Mouse (Mus musculus): Measurements from ENCODE around the gene Bcl2a1b. TPM values are rescaled to one million over a fixed set of nuclear protein-coding genes. Genes with fewer than 3 reads are reported as not detected.
"Not testable (repeated sequence)": the region's sequence is repeated elsewhere in the genome, so short reads cannot be mapped to it uniquely, and the experiment has no call there.

The Bcl2a1b gene
- 2.2 and 2.5 TPM in 2 replicates for polyA plus RNA-seq (2014; fragmentation: Nextera tagmentation; extraction: Ambion mirVana)

DNA sequence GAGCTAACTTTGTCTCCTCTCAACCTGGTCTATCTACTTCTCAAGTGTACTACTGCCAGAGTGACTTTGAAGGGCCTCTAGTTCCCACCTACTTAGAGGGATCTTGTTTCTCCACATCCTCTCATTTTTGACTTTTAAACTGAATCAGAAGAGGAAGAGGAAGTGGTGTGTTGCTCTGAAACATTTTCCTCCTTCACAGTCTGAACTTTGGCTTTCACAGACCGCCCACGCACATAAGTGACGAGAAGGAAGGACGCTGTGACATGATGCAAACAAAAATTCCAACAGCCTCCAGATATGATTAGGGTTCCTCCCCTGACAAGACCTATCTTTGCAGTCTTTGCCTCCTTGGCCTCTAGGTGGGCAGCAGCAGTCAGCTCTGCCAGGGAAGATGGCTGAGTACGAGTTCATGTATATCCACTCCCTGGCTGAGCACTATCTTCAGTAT, at the start of gene Bcl2a1b, which contains the start of gene Gm29094:
Gene Bcl2a1b (plus strand): TSS at position 241 of the 448 bp plus-strand sequence.
Gene Gm29094 (plus strand): TSS at position 411 of the 448 bp plus-strand sequence.
- not testable (repeated sequence) for H3K9me3 ChIP-seq (ENCODE audit: control insufficient read depth, low read length); H3K36me3 ChIP-seq (ENCODE audit: control insufficient read depth, insufficient read depth, low read length); H3K27me3 ChIP-seq (replicated peaks; ENCODE audit: control insufficient read depth, insufficient read depth, low read length); H3K4me3 ChIP-seq (ENCODE audit: low read depth, low read length); H3K9ac ChIP-seq (ENCODE audit: low read depth, low read length); H3K4me2 ChIP-seq (ENCODE audit: low read depth, low read length); DNase-seq (ENCODE audit: low spot score); ATAC-seq (ENCODE audit: low read depth); H3K27ac ChIP-seq (replicated peaks; ENCODE audit: low read depth, low read length); H3K4me1 ChIP-seq (ENCODE audit: control insufficient read depth, insufficient read depth, low read length)
- 92% methylated on average over 5 of the region's 5 CpGs for WGBS

DNA sequence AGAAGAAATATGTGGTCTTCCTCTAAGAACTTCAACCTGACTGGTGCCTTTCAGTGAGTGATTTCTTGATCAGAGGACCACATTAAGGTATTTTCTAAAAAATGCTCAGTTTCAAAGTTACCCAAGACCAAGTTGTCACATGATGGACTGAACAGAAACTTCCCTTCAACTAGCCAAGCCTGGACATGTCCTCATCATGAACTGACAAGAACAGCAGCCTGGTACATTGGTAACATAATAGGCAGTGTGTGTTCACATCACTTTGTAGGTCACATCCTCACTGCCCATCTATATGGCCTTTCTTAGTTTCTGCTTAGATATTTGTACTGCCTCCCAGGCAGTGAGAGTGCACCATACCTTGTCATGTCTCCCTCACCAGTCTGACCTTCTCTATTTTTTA, 26.5 kb upstream of the Bcl2a1b start:
- not testable (repeated sequence) for DNase-seq (ENCODE audit: low spot score); H3K4me1 ChIP-seq (ENCODE audit: control insufficient read depth, insufficient read depth, low read length); ATAC-seq (ENCODE audit: low read depth)

DNA sequence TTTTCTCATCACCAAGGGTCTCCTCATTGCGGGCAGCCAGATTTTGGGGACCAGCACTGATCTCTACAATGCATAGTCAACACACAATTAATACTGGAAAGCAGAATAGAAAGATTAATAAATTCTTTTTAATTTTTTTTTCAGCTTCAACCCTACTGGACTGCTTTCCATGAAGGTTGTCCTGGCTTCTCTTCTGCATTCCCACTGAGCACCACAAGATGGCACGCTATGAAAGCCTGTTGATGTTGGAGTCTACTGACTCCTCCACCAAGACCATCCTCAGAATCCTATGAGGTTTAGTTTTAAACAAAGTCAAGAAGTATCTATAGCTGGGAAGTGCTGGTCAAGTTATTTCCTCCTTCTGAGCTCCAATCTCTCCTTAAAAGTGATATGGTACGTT, 20.2 kb upstream of the Bcl2a1b start:
- not testable (repeated sequence) for H3K27me3 ChIP-seq (replicated peaks; ENCODE audit: control insufficient read depth, insufficient read depth, low read length); H3K4me1 ChIP-seq (ENCODE audit: control insufficient read depth, insufficient read depth, low read length); DNase-seq (ENCODE audit: low spot score); H3K9me3 ChIP-seq (ENCODE audit: control insufficient read depth, low read length); H3K36me3 ChIP-seq (ENCODE audit: control insufficient read depth, insufficient read depth, low read length); H3K9ac ChIP-seq (ENCODE audit: low read depth, low read length); H3K4me3 ChIP-seq (ENCODE audit: low read depth, low read length); H3K4me2 ChIP-seq (ENCODE audit: low read depth, low read length); ATAC-seq (ENCODE audit: low read depth); H3K27ac ChIP-seq (replicated peaks; ENCODE audit: low read depth, low read length)
- WGBS: 41% methylated on average over 2 of the region's 3 CpGs

More for the DNA sequence above, 26.5 kb upstream of the Bcl2a1b start:
- H3K27ac ChIP-seq (replicated peaks; ENCODE audit: low read depth, low read length); H3K9me3 ChIP-seq (ENCODE audit: control insufficient read depth, low read length); H3K9ac ChIP-seq (ENCODE audit: low read depth, low read length); H3K27me3 ChIP-seq (replicated peaks; ENCODE audit: control insufficient read depth, insufficient read depth, low read length); H3K36me3 ChIP-seq (ENCODE audit: control insufficient read depth, insufficient read depth, low read length); H3K4me3 ChIP-seq (ENCODE audit: low read depth, low read length); H3K4me2 ChIP-seq (ENCODE audit: low read depth, low read length): not testable (repeated sequence)

DNA sequence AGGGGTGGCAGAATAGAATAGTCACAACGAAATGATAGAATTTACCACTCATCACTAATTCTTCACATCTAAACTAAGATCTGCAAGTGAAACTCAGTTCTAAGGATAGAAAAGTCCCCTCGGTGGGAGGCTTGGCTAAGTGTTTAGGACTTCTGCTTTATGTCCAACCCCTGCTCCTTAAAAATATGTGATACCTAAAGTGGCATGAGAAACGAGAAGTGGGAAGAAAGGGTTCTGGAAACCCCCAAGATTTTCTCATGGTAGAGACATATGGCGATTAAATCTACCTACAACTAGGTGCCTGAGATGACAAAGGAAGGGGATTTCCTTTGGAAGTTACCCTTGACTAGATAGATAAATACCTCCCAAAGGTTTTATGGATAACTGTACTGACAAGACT, 19.5 kb upstream of the Bcl2a1b start:
- H3K4me1 ChIP-seq (ENCODE audit: control insufficient read depth, insufficient read depth, low read length); H3K4me3 ChIP-seq (ENCODE audit: low read depth, low read length); H3K36me3 ChIP-seq (ENCODE audit: control insufficient read depth, insufficient read depth, low read length); ATAC-seq (ENCODE audit: low read depth); H3K9ac ChIP-seq (ENCODE audit: low read depth, low read length); DNase-seq (ENCODE audit: low spot score); H3K27me3 ChIP-seq (replicated peaks; ENCODE audit: control insufficient read depth, insufficient read depth, low read length); H3K27ac ChIP-seq (replicated peaks; ENCODE audit: low read depth, low read length); H3K9me3 ChIP-seq (ENCODE audit: control insufficient read depth, low read length); H3K4me2 ChIP-seq (ENCODE audit: low read depth, low read length): not testable (repeated sequence)
- WGBS: 76% methylated on average over 2 of the region's 4 CpGs

DNA sequence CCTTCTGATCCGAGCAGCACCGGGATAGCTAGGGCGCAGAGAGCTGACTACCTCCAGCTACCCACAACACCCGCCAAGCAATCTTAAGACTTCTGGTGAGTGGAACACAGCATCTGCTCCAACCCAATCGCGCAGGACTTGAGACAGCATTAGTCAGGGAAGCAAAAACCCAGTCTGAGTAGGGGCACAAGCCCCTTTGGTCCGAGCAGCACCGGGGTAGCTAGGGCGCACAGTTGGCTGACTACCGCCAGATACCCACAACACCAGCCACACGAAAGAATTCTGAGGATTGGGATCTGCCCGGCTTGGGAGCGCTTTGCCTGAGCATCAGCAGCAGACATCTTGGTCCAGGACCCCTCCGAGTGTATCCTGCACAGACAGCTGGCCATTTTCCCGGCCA, 12.0 kb upstream of the Bcl2a1b start:
- H3K4me3 ChIP-seq (ENCODE audit: low read depth, low read length); H3K27ac ChIP-seq (replicated peaks; ENCODE audit: low read depth, low read length); DNase-seq (ENCODE audit: low spot score); H3K4me2 ChIP-seq (ENCODE audit: low read depth, low read length); H3K9me3 ChIP-seq (ENCODE audit: control insufficient read depth, low read length); H3K9ac ChIP-seq (ENCODE audit: low read depth, low read length); H3K36me3 ChIP-seq (ENCODE audit: control insufficient read depth, insufficient read depth, low read length); ATAC-seq (ENCODE audit: low read depth); H3K4me1 ChIP-seq (ENCODE audit: control insufficient read depth, insufficient read depth, low read length); H3K27me3 ChIP-seq (replicated peaks; ENCODE audit: control insufficient read depth, insufficient read depth, low read length): not testable (repeated sequence)
- 72% methylated on average over 12 of the region's 15 CpGs for WGBS

DNA sequence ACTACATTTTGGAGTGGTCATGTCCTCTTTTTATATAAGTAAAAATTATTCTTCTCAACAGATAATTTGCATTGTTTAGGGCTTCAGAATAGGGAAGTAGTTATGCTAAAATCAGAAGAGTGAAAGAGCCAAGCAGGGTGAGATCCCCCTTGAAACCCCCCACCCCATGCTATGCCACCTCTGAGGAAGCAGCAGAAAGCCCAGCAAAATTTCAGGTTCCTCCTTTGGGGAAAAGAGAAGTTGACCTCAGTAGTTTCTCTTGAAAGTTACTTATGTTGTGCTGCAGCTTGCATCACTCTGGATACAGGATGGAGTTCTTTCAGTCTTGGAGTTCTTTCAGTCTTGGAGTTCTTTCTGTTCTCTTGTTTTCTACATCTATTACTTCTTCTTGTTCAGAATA, 3.5 kb upstream of the Bcl2a1b start:
- H3K27ac ChIP-seq (replicated peaks; ENCODE audit: low read depth, low read length); H3K9ac ChIP-seq (ENCODE audit: low read depth, low read length); H3K27me3 ChIP-seq (replicated peaks; ENCODE audit: control insufficient read depth, insufficient read depth, low read length); H3K4me1 ChIP-seq (ENCODE audit: control insufficient read depth, insufficient read depth, low read length); DNase-seq (ENCODE audit: low spot score); H3K4me3 ChIP-seq (ENCODE audit: low read depth, low read length); H3K4me2 ChIP-seq (ENCODE audit: low read depth, low read length); H3K36me3 ChIP-seq (ENCODE audit: control insufficient read depth, insufficient read depth, low read length); H3K9me3 ChIP-seq (ENCODE audit: control insufficient read depth, low read length); ATAC-seq (ENCODE audit: low read depth): not testable (repeated sequence)

DNA sequence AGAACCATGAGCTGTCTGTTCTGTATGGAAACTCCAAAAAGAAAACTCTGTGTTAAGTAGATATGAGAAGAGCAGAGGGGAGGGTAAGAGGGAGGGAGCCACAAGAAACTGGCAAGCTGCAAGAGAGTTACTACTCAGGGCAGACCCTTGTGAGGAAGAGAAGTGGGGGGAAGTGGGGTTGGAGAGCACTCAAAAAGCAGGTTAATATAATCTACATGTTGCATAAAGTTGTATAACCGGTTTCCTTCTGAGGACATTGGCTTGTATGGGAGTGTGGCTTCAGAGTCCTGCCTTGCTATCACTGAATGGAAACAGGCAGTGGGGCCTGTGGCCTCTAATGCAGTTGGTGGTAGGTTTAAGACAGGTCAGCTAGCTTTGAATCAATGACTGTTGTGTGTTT, 1.5 kb upstream of the Bcl2a1b start:
- not testable (repeated sequence) for ATAC-seq (ENCODE audit: low read depth); DNase-seq (ENCODE audit: low spot score); H3K27ac ChIP-seq (replicated peaks; ENCODE audit: low read depth, low read length); H3K27me3 ChIP-seq (replicated peaks; ENCODE audit: control insufficient read depth, insufficient read depth, low read length); H3K36me3 ChIP-seq (ENCODE audit: control insufficient read depth, insufficient read depth, low read length); H3K4me3 ChIP-seq (ENCODE audit: low read depth, low read length); H3K9me3 ChIP-seq (ENCODE audit: control insufficient read depth, low read length); H3K4me1 ChIP-seq (ENCODE audit: control insufficient read depth, insufficient read depth, low read length); H3K9ac ChIP-seq (ENCODE audit: low read depth, low read length); H3K4me2 ChIP-seq (ENCODE audit: low read depth, low read length)
- WGBS: 43% methylated on average over 1 of the region's 1 CpGs

DNA sequence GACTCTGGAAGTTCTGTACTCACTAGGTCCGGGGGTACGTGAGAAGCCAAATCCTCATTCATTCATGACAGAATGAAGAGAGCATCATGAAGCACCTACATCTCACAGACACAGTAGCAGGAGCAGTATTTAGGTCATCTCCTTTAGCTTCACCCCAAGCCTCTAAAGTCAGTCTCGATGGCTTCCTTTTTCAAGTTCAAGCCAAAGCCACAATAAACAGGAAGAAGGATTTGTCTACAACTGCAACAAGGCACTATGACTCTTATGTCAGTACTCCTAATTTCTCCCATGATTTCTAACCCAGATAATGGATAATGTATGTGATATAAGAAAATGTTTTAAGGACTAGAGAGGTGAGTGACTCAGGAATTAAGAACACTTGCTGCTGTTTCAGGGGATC, 660 bp upstream of the Bcl2a1b start:
- not testable (repeated sequence) for H3K4me1 ChIP-seq (ENCODE audit: control insufficient read depth, insufficient read depth, low read length); H3K36me3 ChIP-seq (ENCODE audit: control insufficient read depth, insufficient read depth, low read length); H3K27me3 ChIP-seq (replicated peaks; ENCODE audit: control insufficient read depth, insufficient read depth, low read length); H3K4me2 ChIP-seq (ENCODE audit: low read depth, low read length); DNase-seq (ENCODE audit: low spot score); H3K4me3 ChIP-seq (ENCODE audit: low read depth, low read length); H3K9me3 ChIP-seq (ENCODE audit: control insufficient read depth, low read length); ATAC-seq (ENCODE audit: low read depth); H3K27ac ChIP-seq (replicated peaks; ENCODE audit: low read depth, low read length); H3K9ac ChIP-seq (ENCODE audit: low read depth, low read length)
- 90% methylated on average over 3 of the region's 3 CpGs for WGBS

DNA sequence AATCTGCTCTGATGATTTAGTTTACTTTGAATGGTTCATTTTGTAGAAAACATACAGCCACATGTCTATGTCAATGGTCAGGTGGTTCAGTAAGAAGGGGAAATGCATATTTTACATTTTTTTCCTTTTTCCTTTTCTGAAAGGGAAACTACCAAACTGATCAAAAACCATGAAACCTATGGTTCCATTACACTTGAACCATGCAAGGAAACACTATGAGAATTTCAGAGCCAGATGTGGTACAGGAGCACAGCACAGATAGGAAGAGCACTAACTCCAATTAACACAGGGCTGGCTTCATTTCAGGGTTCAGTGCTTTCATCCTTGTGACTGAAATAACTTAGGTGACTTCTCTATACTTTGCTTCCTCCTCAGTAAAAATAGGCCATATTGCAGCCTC, 3.2 kb downstream of the Bcl2a1b start:
- ATAC-seq (ENCODE audit: low read depth); DNase-seq (ENCODE audit: low spot score); H3K27me3 ChIP-seq (replicated peaks; ENCODE audit: control insufficient read depth, insufficient read depth, low read length); H3K36me3 ChIP-seq (ENCODE audit: control insufficient read depth, insufficient read depth, low read length); H3K9me3 ChIP-seq (ENCODE audit: control insufficient read depth, low read length); H3K4me2 ChIP-seq (ENCODE audit: low read depth, low read length); H3K9ac ChIP-seq (ENCODE audit: low read depth, low read length); H3K27ac ChIP-seq (replicated peaks; ENCODE audit: low read depth, low read length); H3K4me1 ChIP-seq (ENCODE audit: control insufficient read depth, insufficient read depth, low read length); H3K4me3 ChIP-seq (ENCODE audit: low read depth, low read length): not testable (repeated sequence)
